Mouse (Mus musculus): ENCODE results near the gene Snai1.

The Snai1 gene

GRCm38 (mm10) chr2:167588774-167589577 is 51.0 kb downstream of the Snai1 start:
- DNase-seq: peak; percentile 58
